Mouse (Mus musculus) liver, postnatal 0 days (tissue): ENCODE data around the gene Filip1l. TPM values are rescaled to one million over a fixed set of nuclear protein-coding genes. Genes with fewer than 3 reads are reported as not detected.

Source experiments
- ATAC-seq: fragments of 200-750 bp; cut with Nextera tagmentation; 2 replicates; pipeline ENCODE4 v1.8.0; 2017; ENCODE audit warnings: mild to moderate bottlenecking, moderate library complexity
- DNase-seq: peaks from one replicate; pipeline ENCODE4 v3.0.0-alpha.2; 2016
- H3K27ac ChIP-seq: fragments of 300-500 bp; sonication (generic); 2 replicates; pipeline ENCODE4 v1.5.1; 2014; ENCODE audit warnings: antibody characterized with exemption, moderate library complexity, mild to moderate bottlenecking, low read depth
- H3K27me3 ChIP-seq: fragments of 300-500 bp; sonication (generic); 2 replicates; pipeline ENCODE4 v1.6.1; 2014; ENCODE audit warnings: low read length, control low read depth, mixed read lengths; ENCODE audit not compliant: insufficient read depth
- H3K36me3 ChIP-seq: fragments of 300-500 bp; sonication (generic); replicated peaks from 2 replicates; pipeline ENCODE4 v1.6.1; 2014; ENCODE audit warnings: mild to moderate bottlenecking, control low read depth, low read length, moderate library complexity, mixed read lengths; ENCODE audit not compliant: insufficient read depth
- H3K4me1 ChIP-seq: fragments of 300-500 bp; sonication (generic); 2 replicates; pipeline ENCODE4 v1.6.1; 2014; ENCODE audit warnings: antibody characterized with exemption, mild to moderate bottlenecking, control low read depth; ENCODE audit not compliant: insufficient read depth
- H3K4me2 ChIP-seq: fragments of 300-500 bp; sonication (generic); 2 replicates; pipeline ENCODE4 v1.6.1; 2014; ENCODE audit warnings: low read depth, mild to moderate bottlenecking, low read length, moderate library complexity, mixed read lengths
- H3K4me3 ChIP-seq: fragments of 300-500 bp; sonication (generic); 2 replicates; pipeline ENCODE4 v1.5.1; 2014; ENCODE audit warnings: low read depth, low read length
- H3K9ac ChIP-seq: fragments of 300-500 bp; sonication (generic); replicated peaks from 2 replicates; pipeline ENCODE4 v1.6.1; 2014; ENCODE audit warnings: mild to moderate bottlenecking, moderate library complexity
- H3K9me3 ChIP-seq: fragments of 300-500 bp; sonication (generic); 2 replicates; pipeline ENCODE4 v1.6.1; 2016; ENCODE audit warnings: mild to moderate bottlenecking, control low read depth, low read length, mixed read lengths
- CTCF ChIP-seq: sonication (generic); IDR thresholded peaks from 2 replicates; pipeline ENCODE4 v1.5.1; 2016; ENCODE audit warnings: antibody characterized with exemption, low read depth
- EP300 ChIP-seq: IDR thresholded peaks from 2 replicates; pipeline ENCODE4 v1.6.1; 2016; ENCODE audit warnings: antibody characterized with exemption, low read depth, mild to moderate bottlenecking
- WGBS: fragments of 180-500 bp; shearing (Covaris S2); extraction: QIAGEN DNeasy Blood & Tissue Kit; methylation state at CpG from one replicate; pipeline ENCODE4 v1.1.7; 2014; ENCODE audit not compliant: insufficient replicate concordance; 5-methylcytosine and 5-hydroxymethylcytosine counted together
- polyA plus RNA-seq: library from polyadenylated mRNA; unstranded; fragments of >200 nt; fragmentation: Nextera tagmentation; extraction: Ambion mirVana; gene quantifications from 2 replicates; pipeline ENCODE4 v1.2.1, GENCODE M21; 2015

The Filip1l gene
- polyA plus RNA-seq, 1 experiment from 2014 or later, result 6.2 TPM

DNA sequence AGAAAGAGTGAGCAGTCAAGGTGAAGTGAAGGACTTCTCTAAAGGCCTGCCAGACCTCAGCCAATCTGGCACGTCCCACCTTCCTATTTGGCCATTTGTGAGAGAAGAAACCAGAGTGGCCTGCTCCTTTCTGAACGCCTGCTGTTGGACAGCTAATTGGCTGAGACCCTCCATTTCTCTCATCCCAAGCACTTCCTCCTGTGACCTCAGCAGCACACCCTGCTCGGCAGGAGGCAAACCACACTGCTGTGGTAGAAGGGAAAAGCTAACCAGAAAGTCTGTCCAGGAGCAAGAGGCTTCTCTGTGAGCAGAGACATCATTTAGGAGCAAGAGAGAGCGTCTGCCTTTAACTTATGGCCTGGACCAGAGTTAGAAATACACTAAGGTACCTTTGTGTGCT lies 35.8 kb upstream of the Filip1l start:
- Histone ChIP-seq H3K4me1 (no peaks in the 10 kb centered on the region), H3K27ac (no peak overlapping the region), H3K27me3 (no peaks in the 10 kb centered on the region), H3K9ac (no peak overlapping the region), H3K4me3 (no peak overlapping the region), H3K36me3 (no peaks in the 10 kb centered on the region), H3K4me2 (no peak overlapping the region), H3K9me3 (no peaks in the 10 kb centered on the region)
- TF ChIP-seq EP300, result no peak
- no peak for TF ChIP-seq CTCF
- WGBS, result 55% methylated on average over 4 of the region's 4 CpGs
- ATAC-seq (no peak), DNase-seq (no peak)

DNA sequence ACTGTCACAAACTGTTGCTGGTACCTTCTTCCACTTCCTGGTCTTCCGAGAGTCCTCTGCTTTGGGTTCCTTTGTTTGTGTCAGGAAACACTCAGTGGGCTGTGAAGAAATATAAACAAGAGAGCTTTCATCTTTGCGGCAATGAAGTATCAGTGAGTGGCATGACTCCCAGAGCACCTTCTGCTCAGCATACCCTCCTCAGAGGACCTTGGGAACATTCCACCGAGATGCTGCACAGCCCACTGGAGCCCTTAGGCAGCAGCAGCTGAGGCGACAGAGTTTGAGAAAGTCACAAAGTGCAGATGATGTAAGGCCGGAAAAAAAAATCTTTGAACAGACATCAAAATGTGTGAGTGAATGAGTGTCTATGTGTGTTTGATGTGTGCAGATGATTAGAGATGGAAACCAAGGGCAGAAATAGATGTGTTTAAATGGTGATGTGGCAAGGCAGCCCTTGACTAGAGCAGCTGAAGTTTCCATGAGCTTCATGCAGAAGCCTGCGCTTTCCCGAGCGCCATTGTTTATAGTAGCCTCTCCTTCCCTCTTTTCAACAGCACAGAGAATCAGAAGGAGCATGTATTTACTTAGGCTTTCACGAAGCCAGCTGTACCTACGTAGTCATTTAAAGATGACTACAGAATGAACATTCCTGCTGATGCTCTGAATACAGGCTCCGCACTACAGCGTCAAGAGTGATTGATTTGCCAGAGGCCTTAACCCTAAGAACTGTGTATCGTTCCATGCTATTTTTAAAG lies 34.8 kb upstream of the Filip1l start:
- no peak for ATAC-seq
- H3K27me3 ChIP-seq, result no peaks in the 10 kb centered on the region
- no peak for DNase-seq

DNA sequence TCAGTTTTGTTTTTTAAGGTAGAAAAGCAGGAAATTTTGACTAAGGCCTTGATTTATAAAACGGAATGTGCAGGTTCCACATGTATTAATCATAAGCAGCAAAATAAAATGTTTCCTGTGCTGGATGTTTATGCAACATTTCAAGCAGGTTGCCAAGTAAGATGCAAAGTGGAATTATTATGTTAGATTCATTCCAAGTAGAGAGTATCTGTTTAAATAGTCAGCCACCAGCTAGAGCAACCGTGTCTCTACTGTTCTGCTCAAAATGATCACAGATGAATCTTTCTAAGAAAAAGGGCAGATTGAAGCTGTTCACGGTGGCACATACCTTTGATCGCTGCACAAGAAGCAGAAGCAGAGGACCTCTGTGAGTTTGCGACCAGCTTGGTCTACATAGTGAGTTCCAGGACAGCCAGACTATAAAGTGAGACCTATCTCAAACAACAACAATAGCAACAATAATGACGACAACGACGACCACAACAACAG lies 34.2 kb upstream of the Filip1l start:
- no peaks in the 10 kb centered on the region for H3K36me3 ChIP-seq
- no peak overlapping the region for H3K9ac ChIP-seq
- DNase-seq (no peak), ATAC-seq (no peak)
- H3K27ac ChIP-seq, result no peak overlapping the region
- H3K4me2 ChIP-seq, result no peak overlapping the region
- no peak for TF ChIP-seq EP300
- TF ChIP-seq CTCF, result no peak
- no peak overlapping the region for H3K4me3 ChIP-seq
- H3K4me1 ChIP-seq, result no peaks in the 10 kb centered on the region
- WGBS, result 85% methylated on average over 8 of the region's 8 CpGs
- H3K9me3 ChIP-seq, result no peaks in the 10 kb centered on the region
- no peaks in the 10 kb centered on the region for H3K27me3 ChIP-seq

More for the DNA sequence above, 34.8 kb upstream of the Filip1l start:
- Histone ChIP-seq H3K9ac (no peak overlapping the region), H3K9me3 (no peaks in the 10 kb centered on the region), H3K4me2 (no peak overlapping the region), H3K4me1 (no peaks in the 10 kb centered on the region), H3K4me3 (no peak overlapping the region), H3K27ac (no peak overlapping the region), H3K36me3 (no peaks in the 10 kb centered on the region)
- TF ChIP-seq EP300 (no peak), CTCF (no peak)
- 77% methylated on average over 13 of the region's 13 CpGs for WGBS

DNA sequence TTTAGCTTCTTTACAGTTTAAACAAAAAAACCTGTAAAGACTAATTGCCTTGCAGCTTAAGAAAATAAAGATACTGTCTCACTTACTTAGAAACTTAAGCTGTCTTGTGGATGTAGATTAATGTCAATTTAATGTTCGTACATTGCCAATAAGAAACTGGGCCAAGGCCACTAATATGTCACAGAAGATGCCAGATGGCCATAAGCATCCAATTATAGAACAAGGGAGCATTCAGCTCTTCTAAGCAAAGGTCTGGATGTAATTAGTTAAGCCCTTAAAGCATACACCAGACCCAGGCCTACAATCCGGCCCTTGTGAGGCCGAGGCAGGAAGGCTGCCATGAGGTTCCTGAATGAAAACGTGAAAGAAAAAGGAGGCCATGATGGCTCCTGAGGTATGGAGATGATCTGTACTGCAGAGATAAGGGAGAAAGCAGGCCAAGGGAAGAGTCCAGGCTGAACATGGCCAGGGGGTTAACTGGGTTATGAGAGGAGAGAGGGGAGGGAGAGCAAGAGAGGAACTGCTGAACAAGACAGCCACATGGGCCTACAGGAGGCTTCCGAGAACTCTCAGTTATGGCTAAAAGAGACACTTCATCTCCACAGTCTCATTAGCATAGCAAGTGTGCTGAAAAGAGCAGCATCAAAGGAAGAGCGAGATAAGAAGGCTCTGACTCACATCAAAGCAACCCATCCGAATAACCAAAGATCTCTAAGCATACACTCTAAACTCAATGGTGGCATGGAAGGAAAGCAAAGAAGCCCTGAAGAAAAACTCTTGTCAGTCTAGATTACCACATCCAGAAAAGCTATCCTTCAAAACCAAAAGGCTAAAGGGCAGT lies 33.4 kb upstream of the Filip1l start:
- no peak overlapping the region for H3K9ac ChIP-seq
- no peak for ATAC-seq
- H3K9me3 ChIP-seq, result no peaks in the 10 kb centered on the region
- H3K4me2 ChIP-seq, result no peak overlapping the region
- no peak for DNase-seq
- no peaks in the 10 kb centered on the region for H3K27me3 ChIP-seq
- no peaks in the 10 kb centered on the region for H3K4me1 ChIP-seq
- TF ChIP-seq EP300 (no peak), CTCF (no peak)
- no peak overlapping the region for H3K27ac ChIP-seq
- 77% methylated on average over 7 of the region's 7 CpGs for WGBS
- no peak overlapping the region for H3K4me3 ChIP-seq
- H3K36me3 ChIP-seq, result no peaks in the 10 kb centered on the region

DNA sequence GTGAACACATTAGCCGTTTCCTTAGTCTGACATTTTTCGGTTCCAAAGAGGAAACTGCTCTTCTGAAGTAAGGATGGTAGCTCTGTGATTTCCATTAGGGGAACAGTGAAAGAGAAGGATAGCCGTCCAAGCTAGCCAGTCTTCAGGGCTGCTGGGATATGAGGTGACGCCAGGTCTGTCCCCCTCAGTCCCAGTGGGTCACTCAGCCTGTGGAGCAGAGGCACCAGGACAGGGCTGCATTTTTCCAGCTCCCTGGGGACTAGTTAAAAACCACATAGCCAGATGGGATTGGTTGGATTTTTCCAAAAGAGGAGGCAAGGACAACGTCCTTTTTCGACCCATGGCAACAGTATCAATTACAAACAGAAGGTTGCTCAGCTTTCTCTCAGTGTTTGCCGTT lies 25.9 kb upstream of the Filip1l start:
- ATAC-seq (no peak), DNase-seq (no peak)
- no peaks in the 10 kb centered on the region for H3K36me3 ChIP-seq
- TF ChIP-seq EP300 (no peak), CTCF (no peak)
- no peak overlapping the region for H3K4me2 ChIP-seq
- H3K9me3 ChIP-seq, result no peaks in the 10 kb centered on the region
- 79% methylated on average over 7 of the region's 7 CpGs for WGBS
- H3K4me3 ChIP-seq, result no peak overlapping the region
- H3K9ac ChIP-seq, result no peak overlapping the region
- no peaks in the 10 kb centered on the region for H3K4me1 ChIP-seq
- no peaks in the 10 kb centered on the region for H3K27me3 ChIP-seq
- no peak overlapping the region for H3K27ac ChIP-seq

DNA sequence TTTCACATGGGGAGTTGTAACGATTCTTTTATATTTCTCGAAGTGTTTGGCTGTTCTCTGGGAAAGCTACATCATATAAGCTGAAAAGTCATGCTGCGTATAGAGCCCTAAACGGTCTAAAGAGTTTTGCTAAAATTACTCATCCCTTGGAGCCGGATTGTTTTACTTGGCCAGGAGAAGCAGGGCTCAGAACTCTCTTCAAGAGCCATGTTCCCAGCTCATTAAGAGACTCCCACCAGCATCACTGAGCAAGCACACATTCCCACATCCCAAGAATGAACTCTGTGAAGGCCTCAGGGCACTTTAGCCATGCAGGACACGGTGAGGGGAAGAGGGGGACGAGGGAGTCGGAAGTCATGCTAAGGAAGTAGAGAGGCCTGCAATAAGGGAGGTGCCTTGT lies 23.9 kb upstream of the Filip1l start:
- DNase-seq, result no peak
- Histone ChIP-seq H3K4me2 (no peak overlapping the region), H3K27ac (no peak overlapping the region), H3K36me3 (no peaks in the 10 kb centered on the region), H3K27me3 (no peaks in the 10 kb centered on the region), H3K4me1 (no peaks in the 10 kb centered on the region), H3K9ac (no peak overlapping the region), H3K9me3 (no peaks in the 10 kb centered on the region), H3K4me3 (no peak overlapping the region)
- no peak for ATAC-seq
- 73% methylated on average over 8 of the region's 8 CpGs for WGBS
- TF ChIP-seq CTCF (no peak), EP300 (no peak)
